Mouse (Mus musculus): ENCODE results near the gene Trim25. TPM values are rescaled to one million over a fixed set of nuclear protein-coding genes. Genes with fewer than 3 reads are reported as not detected.

Gene Trim25
- 20.1 and 24.0 TPM in 2 replicates for polyA plus RNA-seq (2015; fragmentation: Nextera tagmentation; extraction: Ambion mirVana)

GRCm38 (mm10) chr11:88998974-88999722 is at the start of gene Trim25:
Gene Trim25, plus strand, starts transcription at chr11:88999376.

GRCm38 (mm10) chr11:88955217-88955969 is 43.8 kb upstream of the Trim25 start, which contains the start of gene Scpep1:
Gene Scpep1, minus strand, starts transcription at chr11:88955465.

GRCm38 (mm10) chr11:88966881-88967361 is 32.3 kb upstream of the Trim25 start, which contains the start of gene Elobl:
Gene Elobl, minus strand, starts transcription at chr11:88966931.

GRCm38 (mm10) chr11:88970202-88970732 is 28.9 kb upstream of the Trim25 start, which contains the start of gene Coil:
Gene Coil, plus strand, starts transcription at chr11:88970252.

GRCm38 (mm10) chr11:89066750-89067149 is 67.6 kb downstream of the Trim25 start, which contains the start of gene Dgke:
Gene Dgke, minus strand, starts transcription at chr11:89066850.

Other genes with a start within 250 kb of the Trim25 start
- 54.1 and 55.3 TPM in 2 replicates for gene Akap1, start 134.8 kb upstream of the Trim25 start, polyA plus RNA-seq (2015; fragmentation: Nextera tagmentation; extraction: Ambion mirVana)
- gene Scpep1, start 43.9 kb upstream of the Trim25 start, polyA plus RNA-seq (2015; fragmentation: Nextera tagmentation; extraction: Ambion mirVana): 38.8 and 46.7 TPM in 2 replicates
- not detected in 2 replicates for gene Elobl, start 32.4 kb upstream of the Trim25 start, polyA plus RNA-seq (2015; fragmentation: Nextera tagmentation; extraction: Ambion mirVana)
- gene Coil, start 29.1 kb upstream of the Trim25 start, polyA plus RNA-seq (2015; fragmentation: Nextera tagmentation; extraction: Ambion mirVana): 5.3 and 6.3 TPM in 2 replicates
- 1.8 TPM in 2 replicates for gene Dgke, start 67.5 kb downstream of the Trim25 start, polyA plus RNA-seq (2015; fragmentation: Nextera tagmentation; extraction: Ambion mirVana)
- gene Gm525, start 74.5 kb downstream of the Trim25 start, polyA plus RNA-seq (2015; fragmentation: Nextera tagmentation; extraction: Ambion mirVana): 0.71 and 0.99 TPM in 2 replicates